Mouse (Mus musculus) testis, adult 2 months (tissue): ENCODE results near the gene Ppfibp1. TPM values are rescaled to one million over a fixed set of nuclear protein-coding genes. Genes with fewer than 3 reads are reported as not detected.

ENCODE experiments used
- H3K27ac ChIP-seq: fragments of 200-500 bp; 2 replicates; pipeline ENCODE4 v1.5.1; 2012; ENCODE audit warnings: low read depth, low read length; ENCODE audit not compliant: control insufficient read depth, insufficient read depth
- H3K27me3 ChIP-seq: fragments of 200-500 bp; 2 replicates; pipeline ENCODE4 v1.6.1; 2012; ENCODE audit warnings: mild to moderate bottlenecking, low read length, moderate library complexity; ENCODE audit not compliant: control insufficient read depth, insufficient read depth
- H3K36me3 ChIP-seq: fragments of 200-500 bp; 2 replicates; pipeline ENCODE4 v1.6.1; 2012; ENCODE audit warnings: mild to moderate bottlenecking, low read length; ENCODE audit not compliant: control insufficient read depth, insufficient read depth
- H3K4me1 ChIP-seq: fragments of 200-500 bp; 2 replicates; pipeline ENCODE4 v1.6.1; 2012; ENCODE audit warnings: low read length; ENCODE audit not compliant: control insufficient read depth, insufficient read depth
- H3K4me3 ChIP-seq: fragments of 200-500 bp; 2 replicates; pipeline ENCODE4 v1.5.1; 2012; ENCODE audit warnings: low read depth, mild to moderate bottlenecking, low read length, moderate library complexity, mixed read lengths; ENCODE audit not compliant: control insufficient read depth
- CTCF ChIP-seq: fragments of 200-500 bp; IDR thresholded peaks from 2 replicates; pipeline ENCODE4 v1.5.1; 2012; ENCODE audit warnings: low read depth, mild to moderate bottlenecking, inconsistent platforms, low read length, moderate library complexity; ENCODE audit not compliant: control insufficient read depth, insufficient read depth, insufficient replicate concordance
- POLR2A ChIP-seq: fragments of 200-500 bp; IDR thresholded peaks from 2 replicates; pipeline ENCODE4 v1.6.1; 2012; ENCODE audit warnings: low read depth, mild to moderate bottlenecking, inconsistent platforms, low read length, moderate library complexity; ENCODE audit not compliant: control insufficient read depth
- polyA plus RNA-seq: library from polyadenylated mRNA; depleted of rRNA; stranded (reverse); fragments of >200 nt; gene quantifications from 2 replicates; pipeline ENCODE4 v1.2.3, GENCODE M21; 2012

The Ppfibp1 gene
- polyA plus RNA-seq, 1 experiment: 10.9 TPM

- Histone ChIP-seq H3K36me3 (no peaks in the 10 kb centered on the region), H3K4me1 (no peaks in the 10 kb centered on the region; the same call in 1 of the 2 replicates), H3K27me3 (no peaks in the 10 kb centered on the region), H3K4me3 (no peak overlapping the region), H3K27ac (no peak overlapping the region)
- TF ChIP-seq CTCF (no peak), POLR2A (no peak)
Observed at GRCm38 (mm10) chr6:146871975-146872374, 16.3 kb upstream of the Ppfibp1 start.

- no peak overlapping the region for H3K4me3 ChIP-seq
- H3K4me1 ChIP-seq: no peaks in the 10 kb centered on the region; the same call in 1 of the 2 replicates
- H3K36me3 ChIP-seq: no peaks in the 10 kb centered on the region
- no peaks in the 10 kb centered on the region for H3K27me3 ChIP-seq
- no peak overlapping the region for H3K27ac ChIP-seq
- no peak for TF ChIP-seq POLR2A
- no peak for TF ChIP-seq CTCF
Observed at GRCm38 (mm10) chr6:146874415-146874814, 13.9 kb upstream of the Ppfibp1 start.

DNA sequence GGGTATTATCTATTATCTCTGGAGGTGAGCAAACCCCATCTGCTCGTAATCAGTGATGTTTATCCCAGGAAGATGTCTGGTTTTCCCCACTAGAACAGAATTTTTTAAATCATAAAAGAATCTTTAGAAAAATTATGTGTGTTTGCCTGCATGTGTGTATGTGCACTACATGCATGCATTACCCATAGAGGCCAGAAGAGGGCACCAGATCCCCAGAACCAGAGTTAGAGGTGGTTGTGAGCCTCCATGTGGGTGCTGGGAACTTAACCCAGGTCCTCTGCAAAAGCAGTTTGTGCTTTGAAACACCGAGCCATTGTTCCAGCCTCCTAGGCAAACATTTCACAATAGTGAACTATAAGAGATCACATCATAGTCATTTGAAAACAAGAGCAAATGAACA, 11.5 kb upstream of the Ppfibp1 start:
- no peak overlapping the region for H3K4me3 ChIP-seq
- H3K36me3 ChIP-seq: no peaks in the 10 kb centered on the region
- no peaks in the 10 kb centered on the region for H3K4me1 ChIP-seq
- TF ChIP-seq POLR2A (no peak), CTCF (peak; percentile 39; the same call in 1 of the 2 replicates)
- no peak overlapping the region for H3K27ac ChIP-seq
- no peaks in the 10 kb centered on the region for H3K27me3 ChIP-seq

- no peaks in the 10 kb centered on the region for H3K36me3 ChIP-seq
- H3K4me3 ChIP-seq: no peak overlapping the region
- TF ChIP-seq POLR2A (no peak), CTCF (no peak)
- no peak overlapping the region for H3K27ac ChIP-seq
- no peaks in the 10 kb centered on the region for H3K27me3 ChIP-seq
- no peaks in the 10 kb centered on the region for H3K4me1 ChIP-seq
Observed at GRCm38 (mm10) chr6:146877425-146878045, 10.8 kb upstream of the Ppfibp1 start.

- Histone ChIP-seq H3K4me1 (no peaks in the 10 kb centered on the region), H3K27ac (no peak overlapping the region), H3K27me3 (no peaks in the 10 kb centered on the region), H3K4me3 (no peak overlapping the region), H3K36me3 (no peaks in the 10 kb centered on the region)
- TF ChIP-seq POLR2A (no peak), CTCF (no peak)
Observed at GRCm38 (mm10) chr6:146878926-146879325, 9.4 kb upstream of the Ppfibp1 start.

DNA sequence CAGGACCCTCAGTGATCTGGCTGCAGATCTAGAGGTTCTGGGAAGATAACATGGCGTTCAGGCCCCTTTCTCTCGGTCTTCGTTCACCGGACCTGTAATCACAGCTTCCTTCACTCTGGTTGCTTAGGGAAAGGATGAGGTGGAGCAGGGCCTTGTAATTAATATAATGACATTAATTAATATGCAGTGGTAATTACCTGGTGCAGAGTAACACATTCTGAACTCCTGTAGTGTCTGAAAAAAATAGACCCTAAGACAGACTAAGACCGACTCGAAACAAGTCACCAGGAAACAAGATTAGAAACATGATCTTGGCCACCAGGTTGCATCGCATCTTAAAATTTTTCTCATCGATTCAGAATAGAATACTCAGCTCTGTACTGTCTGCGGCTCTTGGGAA, 8.4 kb upstream of the Ppfibp1 start:
- Histone ChIP-seq H3K36me3 (no peaks in the 10 kb centered on the region), H3K4me3 (no peak overlapping the region), H3K4me1 (no peaks in the 10 kb centered on the region), H3K27ac (no peak overlapping the region), H3K27me3 (no peaks in the 10 kb centered on the region)
- TF ChIP-seq CTCF: no peak
- TF ChIP-seq POLR2A: no peak

- no peaks in the 10 kb centered on the region for H3K4me1 ChIP-seq
- H3K36me3 ChIP-seq: no peaks in the 10 kb centered on the region
- H3K27ac ChIP-seq: no peak overlapping the region
- no peak for TF ChIP-seq CTCF
- TF ChIP-seq POLR2A: no peak
- H3K27me3 ChIP-seq: no peaks in the 10 kb centered on the region
- no peak overlapping the region for H3K4me3 ChIP-seq
Observed at GRCm38 (mm10) chr6:146880296-146880695, 8.0 kb upstream of the Ppfibp1 start.
